Mouse (Mus musculus) heart, embryonic 11.5 days (tissue): ENCODE results near the gene Olfr420. TPM values are rescaled to one million over a fixed set of nuclear protein-coding genes. Genes with fewer than 3 reads are reported as not detected.

ENCODE experiments used
- ATAC-seq: fragments of 200-750 bp; cut with Nextera tagmentation; replicated peaks from 2 replicates; pipeline ENCODE4 v1.8.0; 2017; ENCODE audit warnings: moderate library complexity; ENCODE audit not compliant: insufficient number of reproducible peaks, low FRiP score, low TSS enrichment
- H3K27ac ChIP-seq: fragments of 300-500 bp; sonication (generic); 2 replicates; pipeline ENCODE4 v1.5.1; 2014; ENCODE audit warnings: mild to moderate bottlenecking, low read depth, low read length
- H3K27me3 ChIP-seq: fragments of 300-500 bp; sonication (generic); 2 replicates; pipeline ENCODE4 v1.6.1; 2014; ENCODE audit warnings: mild to moderate bottlenecking, low read length, mixed read lengths; ENCODE audit not compliant: control insufficient read depth, insufficient read depth
- H3K36me3 ChIP-seq: fragments of 300-500 bp; sonication (generic); 2 replicates; pipeline ENCODE4 v1.6.1; 2014; ENCODE audit warnings: mild to moderate bottlenecking, low read length, moderate library complexity, mixed read lengths; ENCODE audit not compliant: control insufficient read depth, insufficient read depth
- H3K4me1 ChIP-seq: fragments of 300-500 bp; sonication (generic); 2 replicates; pipeline ENCODE4 v1.6.1; 2014; ENCODE audit warnings: low read length; ENCODE audit not compliant: control insufficient read depth, insufficient read depth
- H3K4me2 ChIP-seq: fragments of 300-500 bp; sonication (generic); 2 replicates; pipeline ENCODE4 v1.6.1; 2014; ENCODE audit warnings: mild to moderate bottlenecking, moderate library complexity
- H3K4me3 ChIP-seq: fragments of 300-500 bp; sonication (generic); 2 replicates; pipeline ENCODE4 v1.5.1; 2014; ENCODE audit warnings: low read depth, low read length
- H3K9ac ChIP-seq: fragments of 300-500 bp; sonication (generic); 2 replicates; pipeline ENCODE4 v1.6.1; 2014; ENCODE audit warnings: mild to moderate bottlenecking, low read depth, low read length, moderate library complexity
- H3K9me3 ChIP-seq: fragments of 300-500 bp; sonication (generic); replicated peaks from 2 replicates; pipeline ENCODE4 v1.6.1; 2016; ENCODE audit warnings: low read length; ENCODE audit not compliant: control insufficient read depth
- WGBS: fragments of 180-500 bp; shearing (Covaris S2); extraction: QIAGEN DNeasy Blood & Tissue Kit; methylation state at CpG from one replicate; pipeline ENCODE4 v1.1.7; 2014; ENCODE audit not compliant: insufficient replicate concordance; 5-methylcytosine and 5-hydroxymethylcytosine counted together
- polyA plus RNA-seq: library from polyadenylated mRNA; unstranded; fragments of >200 nt; fragmentation: Nextera tagmentation; extraction: Ambion mirVana; gene quantifications from 2 replicates; pipeline ENCODE4 v1.2.1, GENCODE M21; 2014

The Olfr420 gene
- polyA plus RNA-seq, result 0.28 and 0.36 TPM in 2 replicates

GRCm38 (mm10) chr1:174155333-174155732 lies at the start of gene Olfr420:
Olfr420 (plus strand) TSS chr1:174155633.
- Histone ChIP-seq H3K4me3 (no peak within 1 kb of the TSS), H3K9ac (no peak within 1 kb of the TSS), H3K27me3 (no peaks in the 10 kb centered on the region), H3K36me3 (no peaks in the 10 kb centered on the region), H3K4me2 (no peak within 1 kb of the TSS), H3K4me1 (no peaks in the 10 kb centered on the region), H3K9me3 (no peaks in the 10 kb centered on the region), H3K27ac (no peak within 1 kb of the TSS)
- 76% methylated on average over 1 of the region's 1 CpGs for WGBS
- no peak for ATAC-seq

GRCm38 (mm10) chr1:174121062-174121461 lies 34.4 kb upstream of the Olfr420 start, which contains the start of gene Olfr231:
Olfr231 (minus strand) TSS chr1:174121162.
- H3K4me1 ChIP-seq, result no peaks in the 10 kb centered on the region
- no peak within 1 kb of the TSS for H3K4me2 ChIP-seq
- no peaks in the 10 kb centered on the region for H3K27me3 ChIP-seq
- no peaks in the 10 kb centered on the region for H3K36me3 ChIP-seq
- no peak within 1 kb of the TSS for H3K27ac ChIP-seq
- no peak for ATAC-seq
- no peak within 1 kb of the TSS for H3K4me3 ChIP-seq
- WGBS, result 72% methylated on average over 2 of the region's 2 CpGs
- no peak within 1 kb of the TSS for H3K9ac ChIP-seq
- H3K9me3 ChIP-seq, result no peaks in the 10 kb centered on the region

- H3K36me3 ChIP-seq, result no peaks in the 10 kb centered on the region
- WGBS, result 74% methylated on average over 3 of the region's 3 CpGs
- H3K27ac ChIP-seq, result no peak within 1 kb of the TSS
- no peak within 1 kb of the TSS for H3K4me2 ChIP-seq
- no peaks in the 10 kb centered on the region for H3K9me3 ChIP-seq
- H3K9ac ChIP-seq, result no peak within 1 kb of the TSS
- H3K27me3 ChIP-seq, result no peaks in the 10 kb centered on the region
- ATAC-seq, result no peak
- H3K4me1 ChIP-seq, result no peaks in the 10 kb centered on the region
- H3K4me3 ChIP-seq, result no peak within 1 kb of the TSS
Measured at GRCm38 (mm10) chr1:174131217-174131616, 24.2 kb upstream of the Olfr420 start, which contains the start of gene Olfr424. Olfr424 (plus strand) TSS chr1:174131517.

- H3K27ac ChIP-seq, result no peak overlapping the region
- H3K4me2 ChIP-seq, result no peak overlapping the region
- no peaks in the 10 kb centered on the region for H3K9me3 ChIP-seq
- H3K36me3 ChIP-seq, result no peaks in the 10 kb centered on the region
- H3K4me3 ChIP-seq, result no peak overlapping the region
- no peaks in the 10 kb centered on the region for H3K27me3 ChIP-seq
- H3K4me1 ChIP-seq, result no peaks in the 10 kb centered on the region
- WGBS, result 62% methylated on average over 3 of the region's 3 CpGs
- H3K9ac ChIP-seq, result no peak overlapping the region
- ATAC-seq, result no peak
Measured at GRCm38 (mm10) chr1:174131999-174132398, 23.4 kb upstream of the Olfr420 start.

GRCm38 (mm10) chr1:174141384-174141783 lies 14.0 kb upstream of the Olfr420 start:
- ATAC-seq, result no peak
- no peak overlapping the region for H3K9ac ChIP-seq
- no peak overlapping the region for H3K4me2 ChIP-seq
- no peaks in the 10 kb centered on the region for H3K4me1 ChIP-seq
- H3K36me3 ChIP-seq, result no peaks in the 10 kb centered on the region
- WGBS, result 78% methylated on average over 2 of the region's 2 CpGs
- H3K27me3 ChIP-seq, result no peaks in the 10 kb centered on the region
- H3K27ac ChIP-seq, result no peak overlapping the region
- H3K4me3 ChIP-seq, result no peak overlapping the region
- H3K9me3 ChIP-seq, result no peaks in the 10 kb centered on the region

GRCm38 (mm10) chr1:174146696-174147095 lies 8.7 kb upstream of the Olfr420 start:
- Histone ChIP-seq H3K27ac (no peak overlapping the region), H3K4me2 (no peak overlapping the region), H3K9me3 (no peaks in the 10 kb centered on the region), H3K9ac (no peak overlapping the region), H3K4me1 (no peaks in the 10 kb centered on the region), H3K36me3 (no peaks in the 10 kb centered on the region), H3K4me3 (no peak overlapping the region), H3K27me3 (no peaks in the 10 kb centered on the region)
- ATAC-seq, result no peak
- 82% methylated on average over 1 of the region's 1 CpGs for whole genome bisulfite sequencing

GRCm38 (mm10) chr1:174149289-174149688 lies 6.1 kb upstream of the Olfr420 start:
- Histone ChIP-seq H3K27me3 (no peaks in the 10 kb centered on the region), H3K4me1 (no peaks in the 10 kb centered on the region), H3K4me3 (no peak overlapping the region), H3K9ac (no peak overlapping the region), H3K4me2 (no peak overlapping the region), H3K36me3 (no peaks in the 10 kb centered on the region), H3K9me3 (no peaks in the 10 kb centered on the region), H3K27ac (no peak overlapping the region)
- ATAC-seq, result no peak
- 70% methylated on average over 2 of the region's 2 CpGs for WGBS

GRCm38 (mm10) chr1:174157622-174158021 lies 2.2 kb downstream of the Olfr420 start:
- no peak overlapping the region for H3K4me2 ChIP-seq
- H3K27ac ChIP-seq, result no peak overlapping the region
- H3K9me3 ChIP-seq, result no peaks in the 10 kb centered on the region
- no peaks in the 10 kb centered on the region for H3K36me3 ChIP-seq
- no peaks in the 10 kb centered on the region for H3K27me3 ChIP-seq
- 72% methylated on average over 3 of the region's 3 CpGs for WGBS
- no peaks in the 10 kb centered on the region for H3K4me1 ChIP-seq
- H3K9ac ChIP-seq, result no peak overlapping the region
- no peak overlapping the region for H3K4me3 ChIP-seq
- ATAC-seq, result no peak

GRCm38 (mm10) chr1:174158512-174158911 lies 3.1 kb downstream of the Olfr420 start:
- Histone ChIP-seq H3K4me2 (no peak overlapping the region), H3K27ac (no peak overlapping the region), H3K4me1 (no peaks in the 10 kb centered on the region), H3K27me3 (no peaks in the 10 kb centered on the region), H3K4me3 (no peak overlapping the region), H3K9me3 (no peaks in the 10 kb centered on the region), H3K36me3 (no peaks in the 10 kb centered on the region), H3K9ac (no peak overlapping the region)
- ATAC-seq, result no peak
- WGBS, result 68% methylated on average over 1 of the region's 1 CpGs
